ENCODE assay signal across 11 mouse cellular contexts in genomic region chr1:60016136-60016611, GRCm38 (mm10). TPM values are rescaled to one million over a fixed set of nuclear protein-coding genes. Genes with fewer than 3 reads are reported as not detected.
DNase-seq lines count a peak whose midpoint lies in the region; ATAC-seq and TF ChIP-seq lines count a peak whose summit lies in the region.
"Had no signal": no experiment of that assay in that cellular context is flagged by ENCODE, and none has a peak within 500 bp of the region (broad histone marks: within the 10 kb centered on the region; RNA-seq: fewer than 3 reads in every experiment).

No protein-coding gene starts in this region.

- no peak for TF ChIP-seq RAD21 in MEL (IDR thresholded peaks at IDR 0.05; ENCODE audit: low read depth, low read length)

- H3K4me2 ChIP-seq in liver, embryonic 13.5 days, result no peak overlapping the region

- no peak for TF ChIP-seq CTCF in MEL (IDR thresholded peaks at IDR 0.05 in 2 of 3, conservative IDR thresholded peaks at IDR 0.05 in 1 of 3; ENCODE audit: control insufficient read depth in 1 of 3, insufficient read depth in 1 of 3, low read depth in 2 of 3, low read length in 3 of 3, poor library complexity in 1 of 3, severe bottlenecking in 1 of 3)

- peak overlapping the region; percentile 99 for H3K27ac ChIP-seq in MEL (ENCODE audit: control insufficient read depth, low read depth, low read length)
- peak overlapping the region; percentile 7; the same call in 1 of the 2 replicates for H3K27ac ChIP-seq in liver, embryonic 13.5 days

- H3K36me3 ChIP-seq in MEL (ENCODE audit: control insufficient read depth in 1 of 2, insufficient read depth in 2 of 2, low read length in 2 of 2), result peaks cover 0 to 31% of the 10 kb centered on the region in 2 experiments; a peak in 2 of 4 replicates
- H3K36me3 ChIP-seq in liver, embryonic 13.5 days, result no peaks in the 10 kb centered on the region

- no peaks in the 10 kb centered on the region for H3K9me3 ChIP-seq in MEL (replicated peaks; ENCODE audit: insufficient read depth, low read length)
- no peaks in the 10 kb centered on the region for H3K9me3 ChIP-seq in liver, embryonic 13.5 days (replicated peaks)

- 24% methylated on average over 5 of the region's 5 CpGs for WGBS in liver, embryonic 13.5 days (ENCODE audit: insufficient replicate concordance)

- H3K79me2 ChIP-seq in MEL (ENCODE audit: control insufficient read depth, insufficient read depth, low read length, poor library complexity), result peaks cover 1% of the 10 kb centered on the region; the same call in 1 of the 2 replicates

- TF ChIP-seq EP300 in MEL (IDR thresholded peaks at IDR 0.05; ENCODE audit: low read depth in 1 of 2, low read length in 2 of 2), result peak; percentile 50 to 77; a peak in 3 of 4 replicates

- TF ChIP-seq POLR2A in MEL (IDR thresholded peaks at IDR 0.05; ENCODE audit: control insufficient read depth in 1 of 2, insufficient read depth in 1 of 2, low read depth in 1 of 2, low read length in 2 of 2, poor library complexity in 1 of 2), result peak in 1 of 2 experiments; percentile 45; a peak in 1 of 4 replicates

- peak overlapping the region; percentile 37 to 64 for H3K4me3 ChIP-seq in MEL (ENCODE audit: control insufficient read depth in 1 of 2, insufficient read depth in 1 of 2, low read depth in 2 of 2, low read length in 2 of 2)
- H3K4me3 ChIP-seq in liver, embryonic 13.5 days (replicated peaks), result no peak overlapping the region

- no peaks in the 10 kb centered on the region for H3K27me3 ChIP-seq in MEL (ENCODE audit: control insufficient read depth in 1 of 2, insufficient read depth in 2 of 2, low read length in 2 of 2)
- no peaks in the 10 kb centered on the region for H3K27me3 ChIP-seq in liver, embryonic 13.5 days
- H3K27me3 ChIP-seq: Patski had no signal

- peaks cover 15 to 26% of the 10 kb centered on the region in 2 experiments for H3K4me1 ChIP-seq in MEL (ENCODE audit: control insufficient read depth in 1 of 2, insufficient read depth in 2 of 2, low read length in 2 of 2)
- H3K4me1 ChIP-seq in liver, embryonic 13.5 days (replicated peaks), result peaks cover 24% of the 10 kb centered on the region

- ATAC-seq in liver, embryonic 13.5 days (ENCODE audit: low read depth), result no peak
- ATAC-seq: hindbrain, embryonic 16.5 days; Patski had no signal

- peak overlapping the region; percentile 78 for H3K9ac ChIP-seq in MEL (ENCODE audit: control insufficient read depth, low read depth, low read length, poor library complexity, severe bottlenecking)
- H3K9ac ChIP-seq in liver, embryonic 13.5 days, result no peak overlapping the region

- peak; percentile 7 for DNase-seq in kidney, adult 9 months
- DNase-seq in kidney, postnatal 10 days, result no peak
- DNase-seq in B cell, adult 2 months, result peak; percentile 35 to 46
- peak; percentile 78 for DNase-seq in MEL (ENCODE audit: low read depth, low spot score)
- DNase-seq in liver, embryonic 13.5 days, result no peak
- no peak for DNase-seq in cerebellum, postnatal 4 days (ENCODE audit: low spot score in 2 of 2)
- no peak for DNase-seq in frontal cortex, postnatal 25 days (ENCODE audit: low spot score in 2 of 2)
- no peak for DNase-seq in right cerebral cortex, postnatal 36 days (ENCODE audit: low spot score in 2 of 2)
- DNase-seq: right cerebral cortex, adult 18-20 months had no signal

TF ChIP-seq in MEL, 35 proteins besides CTCF, POLR2A, EP300 and RAD21:
- TF ChIP-seq NELFE (IDR thresholded peaks at IDR 0.05; ENCODE audit: low read depth, low read length), result peak; percentile 55
- TF ChIP-seq ZKSCAN1 (IDR thresholded peaks at IDR 0.05; ENCODE audit: low read depth, low read length), result 0 out of 2 replicates have a peak, but pooled peaks have one; percentile 42
- no peak for TF ChIP-seq CHD2 (IDR thresholded peaks at IDR 0.05; ENCODE audit: low read length)
- 0 out of 2 replicates have a peak, but pooled peaks have one; percentile 37 for TF ChIP-seq KAT2A (conservative IDR thresholded peaks at IDR 0.05; ENCODE audit: low read depth, low read length)
- 0 out of 2 replicates have a peak, but pooled peaks have one; percentile 34 for TF ChIP-seq GABPA (IDR thresholded peaks at IDR 0.05; ENCODE audit: low read depth, low read length)
- TF ChIP-seq USF1 (IDR thresholded peaks at IDR 0.05; ENCODE audit: low read depth, low read length), result no peak
- 0 out of 2 replicates have a peak, but pooled peaks have one; percentile 42 for TF ChIP-seq JUND (IDR thresholded peaks at IDR 0.05; ENCODE audit: low read depth, low read length)
- no peak for TF ChIP-seq ZMIZ1 (IDR thresholded peaks at IDR 0.05; ENCODE audit: low read depth, low read length)
- TF ChIP-seq GATA1 (IDR thresholded peaks at IDR 0.05; ENCODE audit: low read depth, low read length), result no peak
- peak; percentile 49; the same call in 1 of the 2 replicates for TF ChIP-seq ELF1 (IDR thresholded peaks at IDR 0.05; ENCODE audit: low read depth, low read length)
- peak; percentile 68 for TF ChIP-seq HCFC1 (IDR thresholded peaks at IDR 0.05; ENCODE audit: low read depth, low read length)
- TF ChIP-seq E2F4 (IDR thresholded peaks at IDR 0.05; ENCODE audit: borderline replicate concordance, low read depth, low read length), result peak; percentile 40; the same call in 1 of the 2 replicates
- no peak for TF ChIP-seq POLR2AphosphoS5 (IDR thresholded peaks at IDR 0.05; ENCODE audit: borderline replicate concordance, low read depth, low read length)
- no peak; the same call in 1 of the 2 replicates for TF ChIP-seq CHD1 (IDR thresholded peaks at IDR 0.05; ENCODE audit: low read depth, low read length)
- no peak for TF ChIP-seq POLR2AphosphoS2 (IDR thresholded peaks at IDR 0.05; ENCODE audit: low read length)
- TF ChIP-seq SIN3A (IDR thresholded peaks at IDR 0.05; ENCODE audit: low read length), result peak; percentile 84
- no peak for TF ChIP-seq UBTF (IDR thresholded peaks at IDR 0.05; ENCODE audit: borderline replicate concordance, insufficient read depth, low read depth, low read length)
- 0 out of 2 replicates have a peak, but pooled peaks have one; percentile 17 for TF ChIP-seq TCF12 (IDR thresholded peaks at IDR 0.05; ENCODE audit: low read depth, low read length)
- peak; percentile 54; the same call in 1 of the 2 replicates for TF ChIP-seq TBP (IDR thresholded peaks at IDR 0.05; ENCODE audit: low read depth, low read length)
- no peak for TF ChIP-seq ZC3H11A (IDR thresholded peaks at IDR 0.05; ENCODE audit: low read depth, low read length)
- TF ChIP-seq USF2 (IDR thresholded peaks at IDR 0.05; ENCODE audit: borderline replicate concordance in 1 of 2, insufficient read depth in 1 of 2, low read depth in 1 of 2, low read length in 2 of 2), result no peak
- TF ChIP-seq RCOR1 (IDR thresholded peaks at IDR 0.05; ENCODE audit: low read depth, low read length), result peak; percentile 43
- peak; percentile 63 for TF ChIP-seq MAX (IDR thresholded peaks at IDR 0.05; ENCODE audit: low read length)
- peak; percentile 86 for TF ChIP-seq MYB (IDR thresholded peaks at IDR 0.05; ENCODE audit: low read depth, low read length)
- TF ChIP-seq TAL1 (IDR thresholded peaks at IDR 0.05; ENCODE audit: low read length), result no peak
- 0 out of 2 replicates have a peak, but pooled peaks have one; percentile 35 for TF ChIP-seq BHLHE40 (IDR thresholded peaks at IDR 0.05; ENCODE audit: borderline replicate concordance, low read depth, low read length)
- TF ChIP-seq MAZ (IDR thresholded peaks at IDR 0.05; ENCODE audit: low read depth, low read length), result no peak
- no peak for TF ChIP-seq MEF2A (IDR thresholded peaks at IDR 0.05; ENCODE audit: extremely low read depth, insufficient replicate concordance, low read depth, low read length, poor library complexity, severe bottlenecking)
- TF ChIP-seq ZNF384 (IDR thresholded peaks at IDR 0.05; ENCODE audit: low read depth, low read length), result no peak
- peak; percentile 65; the same call in 1 of the 2 replicates for TF ChIP-seq MXI1 (IDR thresholded peaks at IDR 0.05; ENCODE audit: low read depth, low read length)
- peak; percentile 8; the same call in 1 of the 2 replicates for TF ChIP-seq SMC3 (IDR thresholded peaks at IDR 0.05; ENCODE audit: low read depth, low read length)
- 0 out of 2 replicates have a peak, but pooled peaks have one; percentile 17 for TF ChIP-seq NRF1 (IDR thresholded peaks at IDR 0.05; ENCODE audit: insufficient read depth, low read depth, low read length, poor library complexity, severe bottlenecking)
- TF ChIP-seq MYC (IDR thresholded peaks at IDR 0.05; ENCODE audit: low read depth, low read length), result peak; percentile 80
- TF ChIP-seq MAFK (IDR thresholded peaks at IDR 0.05; ENCODE audit: borderline replicate concordance, low read depth, low read length), result peak; percentile 100
- peak; percentile 89 for TF ChIP-seq ETS1 (IDR thresholded peaks at IDR 0.05; ENCODE audit: low read depth, low read length)

RNA-seq across cellular contexts. Expression of gene Ica1l, which starts 26.8 kb away (rescaled TPM):
- total RNA-seq in MEL (2012; rRNA removed), result 4.9 and 6.1 TPM in 2 replicates
- 1 to 10 TPM in 1 of 2 experiments, not detected in 1; 6.2 TPM for polyA plus RNA-seq in MEL (2012; ENCODE audit: insufficient read depth in 1 of 2, insufficient read length in 2 of 2, low read depth in 1 of 2, low replicate concordance in 2 of 2, missing spikeins in 1 of 2)
- 0.41 and 0.44 TPM in 2 replicates for polyA plus RNA-seq in liver, embryonic 13.5 days (2015; fragmentation: Nextera tagmentation; extraction: Ambion mirVana)

Comparison
In these comparisons a context has a peak if more than half of its experiments do, and no peak if none do; other contexts are left out.
1. DNase-seq: peak in kidney, adult 9 months (single experiment), B cell, adult 2 months (2 of 2) and MEL (single experiment); none in kidney, postnatal 10 days (single experiment), liver, embryonic 13.5 days (single experiment), cerebellum, postnatal 4 days (0 of 2), frontal cortex, postnatal 25 days (0 of 2) and right cerebral cortex, postnatal 36 days (0 of 2).